ENCODE assay signal across 30 mouse cellular contexts in the genomic region with DNA sequence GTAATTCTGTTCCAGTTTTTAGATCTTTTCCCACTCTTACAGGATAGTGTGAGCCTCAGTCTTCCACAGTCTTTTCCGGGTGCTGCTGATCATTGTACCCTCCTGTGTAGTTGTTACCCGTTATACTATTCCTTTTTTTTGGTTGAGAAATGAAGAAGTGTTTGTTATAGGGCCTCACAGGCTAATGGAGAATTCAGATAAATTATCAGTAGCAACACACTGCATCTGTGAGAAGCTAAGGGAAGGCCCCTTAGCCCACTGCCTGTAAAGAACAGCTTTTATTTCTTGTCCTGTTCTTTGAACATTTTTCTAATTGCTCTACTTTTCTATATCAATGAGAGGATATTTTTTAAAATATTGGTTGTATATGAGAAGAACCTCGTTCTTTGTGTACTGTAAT.
DNase-seq lines count a peak whose midpoint lies in the region; ATAC-seq and TF ChIP-seq lines count a peak whose summit lies in the region.
"Had no signal": no experiment of that assay in that cellular context is flagged by ENCODE, and none has a peak within 500 bp of the region (broad histone marks: within the 10 kb centered on the region; RNA-seq: fewer than 3 reads in every experiment).

No protein-coding gene starts in this region.

- no peak overlapping the region for H3K27ac ChIP-seq in liver, embryonic 11.5 days (ENCODE audit: low read depth, low read length)
- no peak overlapping the region for H3K27ac ChIP-seq in liver, postnatal 0 days (ENCODE audit: low read depth)
- no peak overlapping the region for H3K27ac ChIP-seq in MEL (ENCODE audit: control insufficient read depth, low read depth, low read length)
- peak overlapping the region; percentile 31; the same call in 1 of the 2 replicates for H3K27ac ChIP-seq in liver, embryonic 13.5 days
- peak overlapping the region; percentile 64; the same call in 1 of the 2 replicates for H3K27ac ChIP-seq in liver, embryonic 15.5 days (replicated peaks)
- H3K27ac ChIP-seq: embryonic facial prominence, embryonic 13.5 days; embryonic facial prominence, embryonic 15.5 days; forebrain, embryonic 10.5 days; forebrain, embryonic 12.5 days had no signal

- no peak overlapping the region for H3K9ac ChIP-seq in liver, embryonic 11.5 days (ENCODE audit: low read depth, low read length)
- no peak overlapping the region for H3K9ac ChIP-seq in liver, postnatal 0 days (replicated peaks)
- H3K9ac ChIP-seq in MEL (ENCODE audit: control insufficient read depth, low read depth, low read length, poor library complexity, severe bottlenecking): no peak overlapping the region
- peak overlapping the region; percentile 15; the same call in 1 of the 2 replicates for H3K9ac ChIP-seq in liver, embryonic 13.5 days
- H3K9ac ChIP-seq in liver, embryonic 15.5 days: no peak overlapping the region
- H3K9ac ChIP-seq: embryonic facial prominence, embryonic 13.5 days; embryonic facial prominence, embryonic 15.5 days; forebrain, embryonic 12.5 days had no signal

- peak overlapping the region; percentile 29; the same call in 1 of the 2 replicates for H3K4me2 ChIP-seq in liver, embryonic 11.5 days
- H3K4me2 ChIP-seq in liver, postnatal 0 days (ENCODE audit: low read depth, low read length): no peak overlapping the region
- peak overlapping the region; percentile 23 for H3K4me2 ChIP-seq in liver, embryonic 13.5 days
- peak overlapping the region; percentile 39 for H3K4me2 ChIP-seq in liver, embryonic 15.5 days
- H3K4me2 ChIP-seq: embryonic facial prominence, embryonic 13.5 days; embryonic facial prominence, embryonic 15.5 days; forebrain, embryonic 12.5 days had no signal

- H3K27me3 ChIP-seq in liver, embryonic 11.5 days (replicated peaks; ENCODE audit: control insufficient read depth, insufficient read depth, low read length): no peaks in the 10 kb centered on the region
- no peaks in the 10 kb centered on the region for H3K27me3 ChIP-seq in liver, postnatal 0 days (ENCODE audit: insufficient read depth, low read length)
- H3K27me3 ChIP-seq in MEL (ENCODE audit: control insufficient read depth in 1 of 2, insufficient read depth in 2 of 2, low read length in 2 of 2): no peaks in the 10 kb centered on the region
- H3K27me3 ChIP-seq in liver, embryonic 13.5 days: no peaks in the 10 kb centered on the region
- H3K27me3 ChIP-seq in liver, embryonic 15.5 days: no peaks in the 10 kb centered on the region
- H3K27me3 ChIP-seq: CH12.LX; embryonic facial prominence, embryonic 13.5 days; embryonic facial prominence, embryonic 15.5 days; forebrain, embryonic 12.5 days; Patski had no signal

- TF ChIP-seq RAD21 in MEL (IDR thresholded peaks at IDR 0.05; ENCODE audit: low read depth, low read length): no peak

- no peak overlapping the region for H3K4me3 ChIP-seq in liver, embryonic 11.5 days (ENCODE audit: low read depth, low read length)
- no peak overlapping the region for H3K4me3 ChIP-seq in liver, postnatal 0 days (ENCODE audit: low read depth, low read length)
- no peak overlapping the region for H3K4me3 ChIP-seq in MEL (ENCODE audit: control insufficient read depth in 1 of 2, insufficient read depth in 1 of 2, low read depth in 2 of 2, low read length in 2 of 2)
- H3K4me3 ChIP-seq in liver, embryonic 13.5 days (replicated peaks): no peak overlapping the region
- no peak overlapping the region for H3K4me3 ChIP-seq in liver, embryonic 15.5 days (replicated peaks)
- H3K4me3 ChIP-seq: embryonic facial prominence, embryonic 13.5 days; embryonic facial prominence, embryonic 15.5 days; erythroblast, embryonic 14.5 days; forebrain, embryonic 10.5 days; forebrain, embryonic 12.5 days had no signal

- no peak for TF ChIP-seq CTCF in liver, postnatal 0 days (IDR thresholded peaks at IDR 0.05; ENCODE audit: low read depth)
- TF ChIP-seq CTCF in MEL (IDR thresholded peaks at IDR 0.05 in 2 of 3, conservative IDR thresholded peaks at IDR 0.05 in 1 of 3; ENCODE audit: control insufficient read depth in 1 of 3, insufficient read depth in 1 of 3, low read depth in 2 of 3, low read length in 3 of 3, poor library complexity in 1 of 3, severe bottlenecking in 1 of 3): no peak

- no peaks in the 10 kb centered on the region for H3K79me2 ChIP-seq in MEL (ENCODE audit: control insufficient read depth, insufficient read depth, low read length, poor library complexity)

- 64% methylated on average over 3 of the region's 3 CpGs for WGBS in liver, embryonic 11.5 days
- WGBS in liver, postnatal 0 days (ENCODE audit: insufficient replicate concordance): 68% methylated on average over 3 of the region's 3 CpGs
- whole genome bisulfite sequencing in liver, embryonic 13.5 days (ENCODE audit: insufficient replicate concordance): 38% methylated on average over 3 of the region's 3 CpGs
- 31% methylated on average over 3 of the region's 3 CpGs for WGBS in liver, embryonic 15.5 days (ENCODE audit: insufficient replicate concordance)

- no peaks in the 10 kb centered on the region for H3K9me3 ChIP-seq in liver, embryonic 11.5 days (ENCODE audit: control insufficient read depth, low read length)
- H3K9me3 ChIP-seq in liver, postnatal 0 days (ENCODE audit: low read length): no peaks in the 10 kb centered on the region
- H3K9me3 ChIP-seq in MEL (replicated peaks; ENCODE audit: insufficient read depth, low read length): no peaks in the 10 kb centered on the region
- no peaks in the 10 kb centered on the region for H3K9me3 ChIP-seq in liver, embryonic 13.5 days (replicated peaks)
- no peaks in the 10 kb centered on the region for H3K9me3 ChIP-seq in liver, embryonic 15.5 days (replicated peaks)
- H3K9me3 ChIP-seq: embryonic facial prominence, embryonic 13.5 days; embryonic facial prominence, embryonic 15.5 days; forebrain, embryonic 10.5 days; forebrain, embryonic 12.5 days had no signal

- DNase-seq in liver, embryonic 11.5 days (ENCODE audit: low spot score): no peak
- DNase-seq in liver, postnatal 0 days: no peak
- DNase-seq in MEL (ENCODE audit: low read depth, low spot score): peak; percentile 9
- DNase-seq in liver, embryonic 13.5 days: no peak
- no peak for DNase-seq in adrenal gland, postnatal 25 days
- no peak for DNase-seq in lung, adult 18-20 months
- DNase-seq in kidney, adult 9 months: no peak
- DNase-seq: adrenal gland, adult 8-10 months; adrenal gland, postnatal 36 days; B cell, adult 2 months; cerebellum, adult 11 months; cerebellum, adult 18-20 months; cerebellum, adult 8-10 months; cerebellum, adult 9-11 months; cerebellum, postnatal 14 days; cerebellum, postnatal 36 days; embryo, embryonic 11 days had no signal

- no peaks in the 10 kb centered on the region for H3K4me1 ChIP-seq in liver, embryonic 11.5 days (replicated peaks; ENCODE audit: control insufficient read depth, insufficient read depth, low read length)
- H3K4me1 ChIP-seq in liver, postnatal 0 days (ENCODE audit: insufficient read depth): no peaks in the 10 kb centered on the region
- H3K4me1 ChIP-seq in MEL (ENCODE audit: control insufficient read depth in 1 of 2, insufficient read depth in 2 of 2, low read length in 2 of 2): no peaks in the 10 kb centered on the region
- peaks cover 23% of the 10 kb centered on the region for H3K4me1 ChIP-seq in liver, embryonic 13.5 days (replicated peaks)
- H3K4me1 ChIP-seq in liver, embryonic 15.5 days (replicated peaks): peaks cover 13% of the 10 kb centered on the region; the same call in 1 of the 2 replicates
- H3K4me1 ChIP-seq: embryonic facial prominence, embryonic 13.5 days; embryonic facial prominence, embryonic 15.5 days; forebrain, embryonic 12.5 days had no signal

- no peak for TF ChIP-seq EP300 in liver, postnatal 0 days (IDR thresholded peaks at IDR 0.05; ENCODE audit: low read depth)
- TF ChIP-seq EP300 in MEL (IDR thresholded peaks at IDR 0.05; ENCODE audit: low read depth in 1 of 2, low read length in 2 of 2): no peak

- no peaks in the 10 kb centered on the region for H3K36me3 ChIP-seq in liver, embryonic 11.5 days (ENCODE audit: control insufficient read depth, insufficient read depth, low read length)
- no peaks in the 10 kb centered on the region for H3K36me3 ChIP-seq in liver, postnatal 0 days (replicated peaks; ENCODE audit: insufficient read depth, low read length)
- H3K36me3 ChIP-seq in MEL (ENCODE audit: control insufficient read depth in 1 of 2, insufficient read depth in 2 of 2, low read length in 2 of 2): no peaks in the 10 kb centered on the region
- no peaks in the 10 kb centered on the region for H3K36me3 ChIP-seq in liver, embryonic 13.5 days
- H3K36me3 ChIP-seq in liver, embryonic 15.5 days (replicated peaks): no peaks in the 10 kb centered on the region
- H3K36me3 ChIP-seq: embryonic facial prominence, embryonic 13.5 days; embryonic facial prominence, embryonic 15.5 days; forebrain, embryonic 10.5 days; forebrain, embryonic 12.5 days; G1E had no signal

- peak; percentile 86 for ATAC-seq in liver, embryonic 11.5 days (replicated peaks; ENCODE audit: low FRiP score)
- ATAC-seq in liver, postnatal 0 days: no peak
- peak; percentile 90 for ATAC-seq in liver, embryonic 13.5 days (ENCODE audit: low read depth)
- peak; percentile 78 for ATAC-seq in liver, embryonic 15.5 days (ENCODE audit: insufficient read depth)
- ATAC-seq: activated CD4-positive, CD25-positive, alpha-beta regulatory T cell, adult 4 months; CD4-positive, CD25-positive, alpha-beta regulatory T cell, adult 4 months; forebrain, embryonic 14.5 days; forebrain, embryonic 16.5 days; Patski had no signal

- no peak for TF ChIP-seq POLR2A in MEL (IDR thresholded peaks at IDR 0.05; ENCODE audit: control insufficient read depth in 1 of 2, insufficient read depth in 1 of 2, low read depth in 1 of 2, low read length in 2 of 2, poor library complexity in 1 of 2)

TF ChIP-seq in MEL, 35 proteins besides CTCF, POLR2A, EP300 and RAD21 (continues in another document):
- TF ChIP-seq USF2 (IDR thresholded peaks at IDR 0.05; ENCODE audit: borderline replicate concordance in 1 of 2, insufficient read depth in 1 of 2, low read depth in 1 of 2, low read length in 2 of 2) (no peak), USF1 (IDR thresholded peaks at IDR 0.05; ENCODE audit: low read depth, low read length) (no peak), SIN3A (IDR thresholded peaks at IDR 0.05; ENCODE audit: low read length) (no peak), TBP (IDR thresholded peaks at IDR 0.05; ENCODE audit: low read depth, low read length) (no peak), MYC (IDR thresholded peaks at IDR 0.05; ENCODE audit: low read depth, low read length) (no peak), NRF1 (IDR thresholded peaks at IDR 0.05; ENCODE audit: insufficient read depth, low read depth, low read length, poor library complexity, severe bottlenecking) (no peak), POLR2AphosphoS2 (IDR thresholded peaks at IDR 0.05; ENCODE audit: low read length) (no peak), MAFK (IDR thresholded peaks at IDR 0.05; ENCODE audit: borderline replicate concordance, low read depth, low read length) (no peak), GABPA (IDR thresholded peaks at IDR 0.05; ENCODE audit: low read depth, low read length) (no peak), MAX (IDR thresholded peaks at IDR 0.05; ENCODE audit: low read length) (no peak), CHD2 (IDR thresholded peaks at IDR 0.05; ENCODE audit: low read length) (no peak), SMC3 (IDR thresholded peaks at IDR 0.05; ENCODE audit: low read depth, low read length) (no peak), ZNF384 (IDR thresholded peaks at IDR 0.05; ENCODE audit: low read depth, low read length) (no peak), ZKSCAN1 (IDR thresholded peaks at IDR 0.05; ENCODE audit: low read depth, low read length) (no peak)

Comparison
In these comparisons a context has a peak if more than half of its experiments do, and no peak if none do; other contexts are left out.
1. H3K27ac ChIP-seq: peak in liver, embryonic 13.5 days (single experiment) and liver, embryonic 15.5 days (single experiment); none in liver, embryonic 11.5 days (single experiment), liver, postnatal 0 days (single experiment) and MEL (single experiment).